Mouse (Mus musculus) retina, embryonic 14.5 days (tissue): ENCODE results near the gene Mosmo.
A peak's percentile ranks its signal among the peaks of the same experiment; 100 is the strongest.

ENCODE experiments used
- DNase-seq: peaks from one replicate; pipeline ENCODE4 v3.0.0-alpha.2; 2015; ENCODE audit warnings: low spot score

Gene Mosmo

DNA sequence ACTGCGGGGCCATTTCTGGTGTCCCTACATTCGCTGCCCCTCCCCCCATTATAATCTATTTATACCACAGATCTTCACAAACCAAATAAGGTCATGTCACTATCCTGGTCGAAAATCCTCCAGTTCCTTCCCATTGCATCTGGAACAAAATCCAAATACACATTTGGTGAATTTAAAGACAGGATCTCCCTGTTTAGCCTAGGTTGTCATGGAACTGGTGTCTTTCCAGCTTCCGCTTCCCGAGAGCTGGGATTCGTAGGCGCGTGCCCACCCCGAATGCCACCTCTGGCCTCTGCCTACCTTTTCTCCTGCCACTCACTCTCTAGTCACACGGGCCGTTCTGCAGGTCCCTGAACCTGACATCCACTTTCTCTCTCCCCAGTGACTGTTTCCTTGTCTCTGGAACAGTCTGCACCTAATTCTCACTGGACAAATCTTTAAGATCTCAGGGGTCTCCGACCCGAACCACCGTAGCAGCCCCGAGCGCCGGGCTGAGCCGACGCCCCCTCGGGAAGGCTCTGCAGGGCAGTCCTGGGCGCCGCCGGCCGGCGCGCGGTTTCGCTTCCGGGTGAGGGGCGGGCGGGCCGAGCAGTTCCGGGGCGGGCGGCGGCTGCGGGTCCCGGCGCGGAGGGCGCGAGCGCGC, at the start of gene Mosmo:
Mosmo (plus strand) TSS at position 618 of the 643 bp plus-strand sequence.
- peak; percentile 78 for DNase-seq

DNA sequence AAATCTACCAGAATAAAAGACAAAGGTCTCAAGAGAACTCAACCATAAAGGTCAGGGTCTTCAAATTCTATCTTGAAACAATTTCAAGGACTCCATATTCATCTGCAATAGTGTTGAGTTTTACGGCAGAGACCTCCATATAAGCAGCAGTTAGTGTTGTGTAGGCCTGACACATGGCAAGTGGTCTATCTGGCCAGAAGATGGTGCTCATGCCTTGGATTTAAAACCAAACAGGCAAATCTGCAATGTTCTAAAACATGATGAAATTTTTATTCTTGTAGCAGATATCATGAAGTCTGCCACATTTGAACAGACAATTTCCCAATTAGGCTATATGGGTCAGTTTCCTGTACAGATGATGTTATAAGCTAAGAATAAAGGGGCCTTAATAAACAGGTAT, 44.9 kb upstream of the Mosmo start:
- DNase-seq = peak; percentile 28

- no peak for DNase-seq
These were observed 43.1 kb upstream of the Mosmo start for GRCm38 (mm10) chr7:120634301-120634700.

- peak; percentile 95 for DNase-seq
These were observed 42.6 kb upstream of the Mosmo start, which contains the start of gene Uqcrc2 for GRCm38 (mm10) chr7:120634711-120635361. Gene Uqcrc2, plus strand, starts transcription at chr7:120635176.

DNA sequence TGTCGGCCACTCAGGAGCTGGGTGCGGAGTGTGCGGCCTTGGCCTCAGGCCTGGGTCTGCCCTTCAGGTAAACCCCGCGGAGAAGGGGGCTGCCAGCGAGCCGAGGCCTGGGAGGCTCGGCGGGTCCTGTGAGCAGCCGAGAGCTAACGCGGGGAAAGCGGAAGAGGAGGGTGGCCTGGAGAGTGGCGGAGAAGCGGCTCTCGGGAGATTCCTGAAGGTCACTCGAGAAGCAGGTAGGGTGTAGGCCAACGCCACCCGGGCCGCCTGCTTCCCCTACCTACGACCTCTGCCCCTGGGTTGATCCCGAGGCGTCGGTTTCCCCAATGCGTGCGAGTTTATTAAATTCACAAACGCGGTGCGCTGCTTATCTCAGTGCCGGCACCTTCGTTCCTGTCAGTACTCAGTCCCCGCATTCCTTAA, 42.0 kb upstream of the Mosmo start:
- no peak for DNase-seq

DNA sequence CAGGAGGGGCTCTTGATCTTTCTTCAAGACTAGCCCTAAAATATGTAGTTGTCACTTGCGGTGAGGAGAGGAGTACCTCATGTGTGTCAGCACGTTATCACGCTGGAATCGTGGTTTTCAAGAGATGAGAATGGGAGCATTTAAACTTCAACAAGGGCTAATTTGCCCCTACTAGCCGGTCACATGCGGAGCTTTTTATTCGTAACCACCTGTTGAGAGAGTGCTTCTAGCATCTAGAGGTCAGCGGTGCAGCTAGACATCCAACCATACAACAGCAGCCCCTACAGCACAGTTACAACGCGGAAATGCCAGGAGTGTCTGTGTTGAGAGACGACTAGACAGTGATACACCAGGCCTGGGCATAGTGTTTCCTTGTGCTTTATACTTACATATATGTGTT, 41.6 kb upstream of the Mosmo start:
- peak; percentile 34 for DNase-seq

DNA sequence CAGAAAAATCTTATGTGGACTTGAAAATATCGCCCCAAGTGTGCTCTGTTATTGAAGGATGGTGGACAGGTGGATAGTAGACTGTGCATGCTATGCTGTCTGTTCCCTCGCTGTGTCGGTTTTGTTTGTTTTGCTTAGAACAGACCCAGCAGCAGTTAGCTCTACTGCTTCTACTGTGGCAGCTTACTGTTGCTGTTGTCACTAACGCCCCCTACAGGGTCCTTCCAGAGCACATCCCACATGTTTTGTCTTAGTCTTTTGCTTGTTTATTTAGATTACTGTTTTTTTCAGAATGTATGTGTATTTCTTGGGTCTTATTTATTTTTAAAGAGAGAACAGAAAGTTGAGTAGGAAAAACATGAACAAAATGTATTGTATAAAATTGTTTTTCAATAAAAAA, 34.2 kb upstream of the Mosmo start:
- peak; percentile 11 for DNase-seq

DNA sequence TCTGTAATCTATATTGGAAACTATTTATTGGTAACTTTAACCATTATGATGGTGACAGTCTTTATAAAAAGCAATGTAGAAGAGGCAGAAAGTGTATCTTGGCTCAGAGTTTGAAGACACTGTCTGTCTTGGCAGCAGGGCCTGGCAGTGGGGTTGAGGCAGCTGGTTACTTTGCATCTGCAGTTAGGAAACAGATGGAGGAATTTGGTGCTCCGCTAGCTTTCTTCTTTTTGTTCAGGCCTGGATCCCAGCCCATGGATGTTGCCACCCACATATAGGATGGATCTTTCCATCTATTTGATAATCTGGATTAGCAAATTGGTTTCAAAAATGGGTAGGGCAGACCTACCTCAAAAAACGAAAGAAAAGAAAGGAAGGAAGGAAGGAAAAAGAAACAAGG, 29.6 kb upstream of the Mosmo start:
- DNase-seq = no peak

- no peak for DNase-seq
These were observed 15.3 kb upstream of the Mosmo start for GRCm38 (mm10) chr7:120662079-120662478.

- DNase-seq = peak; percentile 91
These were observed 7.1 kb upstream of the Mosmo start, which contains the start of gene Pdzd9 for GRCm38 (mm10) chr7:120670153-120670875. Gene Pdzd9, minus strand, starts transcription at chr7:120670343.

- no peak for DNase-seq
These were observed 6.1 kb upstream of the Mosmo start for GRCm38 (mm10) chr7:120671271-120671670.

DNA sequence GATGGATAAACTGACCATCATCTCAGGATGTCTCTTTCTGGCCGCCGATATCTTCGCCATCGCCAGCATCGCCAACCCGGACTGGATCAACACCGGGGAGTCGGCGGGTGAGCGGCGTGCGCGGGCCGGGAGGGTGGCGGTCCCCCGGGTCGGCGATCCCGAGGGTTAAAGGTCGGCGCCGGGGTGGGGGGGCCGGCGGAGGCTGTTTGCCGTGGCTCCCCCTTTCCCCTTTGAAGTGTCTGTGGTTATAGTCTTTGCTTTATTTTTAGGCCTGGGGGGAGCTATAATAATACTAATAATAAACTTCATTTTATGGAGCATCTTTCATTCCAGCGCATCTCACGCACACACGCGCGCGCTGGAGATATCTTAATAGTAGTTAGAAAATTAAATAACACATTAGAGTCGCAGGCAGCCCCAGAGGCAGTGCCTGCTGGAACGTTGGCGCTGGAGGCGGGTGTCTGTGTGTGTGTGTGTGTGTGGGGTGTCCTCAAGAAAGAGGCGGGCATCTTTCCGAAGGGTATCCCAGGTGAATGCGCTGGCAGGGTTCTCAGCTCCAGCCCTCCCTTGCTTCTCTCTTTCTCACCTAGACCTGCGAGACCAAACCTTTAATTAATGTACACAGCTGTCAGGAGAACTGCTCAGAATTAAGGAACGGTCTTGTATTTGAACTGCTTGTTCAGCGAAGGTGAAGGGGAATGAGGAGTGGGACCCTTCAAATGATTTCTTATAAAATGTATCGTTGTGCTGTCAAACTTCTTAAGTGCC, 530 bp downstream of the Mosmo start:
- peak; percentile 34 for DNase-seq

DNA sequence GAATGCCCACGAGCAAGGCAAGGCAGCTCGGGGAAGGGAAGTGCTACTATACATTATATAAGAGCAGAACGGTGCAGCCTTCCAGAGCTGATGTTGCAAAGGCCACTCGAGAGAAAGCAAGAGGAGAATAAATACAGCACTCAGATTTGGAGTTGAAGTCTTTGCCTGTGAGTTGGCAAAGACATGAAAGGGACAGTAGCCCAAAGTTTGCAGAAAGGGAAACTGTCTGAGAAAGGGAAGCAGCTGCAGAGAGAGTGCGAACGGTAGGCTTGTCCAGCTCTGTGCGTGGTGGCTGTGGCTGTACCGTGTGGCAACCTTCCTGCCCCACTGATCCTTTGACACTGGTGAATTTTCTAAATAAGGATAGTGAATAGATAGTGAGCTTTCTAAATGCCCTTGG, 1.6 kb downstream of the Mosmo start:
- DNase-seq = no peak

DNA sequence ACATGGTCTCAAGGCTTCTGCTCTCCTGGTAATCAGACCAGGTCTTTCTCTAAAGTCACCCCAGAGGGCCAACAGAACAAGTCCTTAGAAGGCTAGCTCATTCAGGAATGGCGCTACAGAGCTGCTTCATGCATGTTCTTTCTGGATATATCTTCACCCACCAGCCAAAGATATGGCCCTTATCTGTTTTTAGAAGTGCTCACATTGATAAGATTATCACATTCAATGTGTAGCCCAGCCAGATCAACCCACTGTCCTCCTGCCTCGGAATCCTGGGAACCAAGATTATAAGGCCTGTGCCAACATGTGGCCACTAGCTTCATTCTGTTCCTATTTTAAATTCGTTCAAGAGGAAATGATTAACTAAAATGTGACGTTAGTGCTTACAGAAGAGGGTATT, 4.6 kb downstream of the Mosmo start:
- no peak for DNase-seq

DNA sequence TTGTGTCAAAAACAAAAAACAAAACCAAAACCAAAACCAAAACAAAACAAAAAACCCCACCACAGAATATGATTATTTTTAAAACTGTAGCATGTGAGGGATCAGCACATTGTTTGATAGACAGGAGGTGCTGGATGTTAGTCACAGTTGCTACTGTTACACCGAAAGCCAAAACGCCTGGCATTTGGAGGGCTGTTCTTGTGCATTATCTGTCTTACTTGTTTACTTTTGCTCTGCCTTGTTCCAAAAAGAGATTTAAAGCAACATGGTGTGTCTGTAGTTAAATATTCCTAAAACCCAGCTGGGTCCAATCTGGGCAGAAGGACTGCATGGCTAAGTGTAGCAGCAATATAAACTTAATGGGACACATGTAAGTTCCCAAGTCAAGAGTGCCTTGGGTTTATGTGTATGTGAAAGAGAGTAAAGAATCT, 7.3 kb downstream of the Mosmo start:
- no peak for DNase-seq

- DNase-seq = no peak
These were observed 7.8 kb downstream of the Mosmo start for GRCm38 (mm10) chr7:120685227-120685626.

- DNase-seq = no peak
These were observed 13.2 kb downstream of the Mosmo start for GRCm38 (mm10) chr7:120690634-120691033.

- no peak for DNase-seq
These were observed 16.5 kb downstream of the Mosmo start for GRCm38 (mm10) chr7:120693831-120694375.

DNA sequence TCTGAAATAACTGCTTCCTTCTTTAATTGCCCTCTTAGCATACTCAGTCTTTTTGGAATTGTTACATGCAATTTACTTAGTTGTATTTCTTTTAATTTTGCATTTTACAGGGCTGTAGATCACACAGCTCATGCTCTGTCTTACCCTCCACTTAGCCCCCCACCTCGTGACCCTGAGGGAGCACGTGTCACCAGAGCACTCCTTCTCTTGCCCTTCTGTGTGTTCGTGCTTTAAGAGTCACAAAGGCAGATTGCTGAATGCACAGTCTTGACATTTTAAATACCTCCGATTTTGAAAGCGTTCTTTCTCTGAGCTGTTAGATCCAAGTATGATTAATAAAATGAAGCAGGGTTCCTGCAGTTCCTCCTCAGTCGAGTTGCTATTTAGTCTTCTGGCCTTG, 17.8 kb downstream of the Mosmo start:
- no peak for DNase-seq

GRCm38 (mm10) chr7:120695641-120696040, 18.2 kb downstream of the Mosmo start:
- DNase-seq = no peak

GRCm38 (mm10) chr7:120696331-120696730, 18.9 kb downstream of the Mosmo start:
- no peak for DNase-seq

DNA sequence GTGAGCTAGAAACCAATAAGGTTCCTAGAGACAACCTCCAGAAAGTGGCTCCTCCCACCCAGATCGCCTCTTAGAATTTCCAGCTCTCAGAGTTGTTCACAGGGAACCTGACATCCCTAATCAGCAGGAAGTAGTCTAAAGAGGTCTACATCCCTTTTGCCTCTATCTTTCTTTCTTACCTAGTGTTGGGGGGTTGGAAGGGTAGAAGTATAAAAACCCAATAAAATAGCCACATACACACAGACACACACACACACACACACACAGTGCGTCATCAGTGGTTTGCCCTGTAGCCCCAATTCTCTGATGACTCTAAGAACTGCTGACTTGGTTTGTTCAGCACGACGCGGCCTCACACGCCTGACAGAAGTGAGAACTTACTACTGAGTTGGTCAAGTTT, 22.2 kb downstream of the Mosmo start:
- no peak for DNase-seq
